Mouse (Mus musculus) lung, postnatal 14 days (tissue): ENCODE measurements around the gene Pias4.
"Not testable (repeated sequence)": the region's sequence is repeated elsewhere in the genome, so short reads cannot be mapped to it uniquely, and the experiment has no call there.

Experiments used
- DNase-seq: peaks from one replicate; pipeline ENCODE4 v3.0.0; 2021

Pias4 gene

GRCm38 (mm10) chr10:81190236-81190911, 22.7 kb upstream of the Pias4 start:
- no peak for DNase-seq

DNA sequence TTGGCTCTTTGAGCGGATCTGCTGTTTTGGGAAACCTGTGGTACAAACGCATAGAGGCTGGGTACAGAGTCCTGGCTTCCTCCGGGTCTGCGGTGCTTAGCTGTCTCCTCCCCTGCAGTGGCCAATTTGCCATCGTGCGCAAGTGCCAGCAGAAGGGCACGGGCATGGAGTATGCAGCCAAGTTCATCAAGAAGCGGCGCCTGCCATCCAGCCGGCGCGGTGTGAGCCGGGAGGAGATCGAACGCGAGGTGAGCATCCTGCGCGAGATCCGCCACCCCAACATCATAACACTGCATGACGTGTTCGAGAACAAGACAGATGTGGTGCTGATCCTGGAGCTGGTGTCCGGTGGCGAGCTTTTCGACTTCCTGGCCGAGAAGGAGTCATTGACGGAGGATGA, 22.1 kb upstream of the Pias4 start:
- DNase-seq, result no peak

DNA sequence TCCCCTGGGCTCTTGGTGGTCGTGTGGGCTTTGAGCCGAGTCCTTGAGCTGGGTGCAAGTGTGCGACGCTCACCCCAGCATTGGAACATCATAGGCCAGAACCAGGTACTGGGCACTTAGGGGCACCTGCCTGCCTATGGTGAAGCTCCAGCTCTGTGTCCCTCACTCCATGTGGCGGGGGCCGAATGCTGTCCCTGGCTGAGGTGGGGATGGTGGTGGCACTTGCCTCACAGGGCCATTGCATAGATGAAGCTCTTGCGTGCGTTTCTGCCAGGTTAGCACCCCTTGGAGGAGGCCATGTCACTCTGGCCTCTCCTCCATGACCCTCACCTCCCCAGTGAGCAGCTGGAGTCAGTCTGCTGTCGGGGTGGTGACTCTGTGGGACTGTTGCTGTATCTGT, 19.4 kb upstream of the Pias4 start:
- no peak for DNase-seq

GRCm38 (mm10) chr10:81184765-81185164, 17.0 kb upstream of the Pias4 start:
- DNase-seq, result no peak

DNA sequence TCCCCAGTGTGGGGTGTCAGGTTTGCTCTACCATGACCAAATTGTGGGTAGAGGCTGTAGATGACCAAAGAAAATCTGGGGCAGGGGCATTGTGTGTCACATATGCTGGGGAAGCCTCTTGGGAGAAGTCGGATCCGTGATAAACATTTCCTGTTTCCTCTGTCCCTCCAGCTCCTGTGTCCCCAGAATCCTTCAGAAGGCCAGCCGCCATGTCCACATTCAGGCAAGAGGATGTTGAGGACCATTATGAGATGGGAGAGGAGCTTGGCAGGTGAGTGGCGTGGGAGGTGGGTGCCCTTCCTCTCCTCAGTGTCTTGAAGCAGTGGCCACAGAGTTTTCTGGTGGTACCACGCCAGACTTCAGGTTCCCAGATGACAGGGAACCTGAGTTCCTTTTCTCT, 16.1 kb upstream of the Pias4 start, which contains the start of gene 4930442H23Rik:
Gene 4930442H23Rik, minus strand, starts transcription at position 45 of the 400 bp plus-strand sequence.
- DNase-seq, result no peak

DNA sequence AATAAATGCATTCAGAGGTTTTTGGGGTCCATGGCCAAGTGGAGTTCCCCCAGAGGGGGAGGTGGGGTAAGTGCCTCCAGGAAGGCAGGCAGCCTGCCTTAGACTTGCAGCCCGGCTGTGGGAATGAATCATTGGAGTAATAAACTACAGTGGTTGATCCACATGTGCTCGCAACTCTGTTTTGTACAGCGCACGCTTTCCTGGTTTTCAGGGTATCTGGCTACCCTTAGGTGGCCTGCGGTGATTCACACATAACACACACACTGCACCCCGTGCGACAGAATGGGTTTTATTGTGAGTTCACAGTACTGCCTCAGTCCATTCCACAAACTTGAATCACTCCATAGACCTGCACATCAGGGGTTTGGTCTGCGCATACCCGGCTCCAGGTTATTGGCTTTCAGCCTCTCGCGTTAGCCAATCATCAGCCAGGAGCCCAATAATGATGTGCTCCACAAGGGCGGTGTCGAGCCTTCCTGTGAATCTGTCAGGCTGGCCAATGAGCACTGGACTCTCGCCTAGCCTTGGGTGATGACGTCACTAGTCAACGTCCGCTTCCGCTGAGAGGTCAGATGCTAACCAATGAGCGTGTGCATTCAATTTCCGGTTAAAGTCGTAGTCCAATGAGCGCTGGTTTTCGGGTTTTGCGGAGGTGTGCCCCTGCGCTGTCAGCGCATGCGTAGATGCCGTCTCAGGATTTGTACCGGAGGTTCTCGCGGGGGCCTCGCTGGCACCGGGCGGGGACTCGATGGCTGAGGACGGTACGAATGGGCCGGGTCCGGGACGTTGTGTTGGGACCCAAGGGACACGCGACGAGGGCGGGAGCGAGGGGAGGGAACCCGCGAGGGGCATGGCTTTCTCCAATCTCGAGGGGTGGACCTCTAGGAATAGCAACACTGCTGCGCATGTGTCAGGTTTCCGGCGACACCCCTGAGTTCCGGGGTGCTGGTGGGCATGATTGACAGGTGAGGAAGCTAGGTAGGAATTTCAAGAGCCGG, 14.9 kb upstream of the Pias4 start, which contains the start of gene Dapk3:
Gene Dapk3, plus strand, starts transcription at position 670 of the 998 bp plus-strand sequence.
- peak; percentile 95 for DNase-seq

DNA sequence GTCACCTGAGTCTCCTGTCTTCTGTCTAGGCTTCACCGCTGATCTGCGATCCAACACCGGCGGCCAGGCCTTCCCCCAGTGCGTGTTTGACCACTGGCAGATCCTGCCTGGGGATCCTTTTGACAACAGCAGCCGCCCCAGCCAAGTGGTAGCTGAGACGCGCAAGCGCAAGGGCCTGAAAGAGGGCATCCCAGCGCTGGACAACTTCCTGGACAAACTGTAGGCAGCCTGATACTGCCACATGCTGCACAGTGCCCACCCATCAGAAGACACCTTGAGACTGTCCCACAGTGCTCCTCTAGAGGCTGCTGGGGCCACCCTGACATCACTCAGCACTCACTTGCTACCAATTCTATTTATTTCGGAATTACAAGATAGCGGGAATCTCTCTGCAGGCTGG, 14.1 kb upstream of the Pias4 start:
- DNase-seq, result not testable (repeated sequence)

- no peak for DNase-seq
These were observed 13.2 kb upstream of the Pias4 start for GRCm38 (mm10) chr10:81180946-81181345.

DNA sequence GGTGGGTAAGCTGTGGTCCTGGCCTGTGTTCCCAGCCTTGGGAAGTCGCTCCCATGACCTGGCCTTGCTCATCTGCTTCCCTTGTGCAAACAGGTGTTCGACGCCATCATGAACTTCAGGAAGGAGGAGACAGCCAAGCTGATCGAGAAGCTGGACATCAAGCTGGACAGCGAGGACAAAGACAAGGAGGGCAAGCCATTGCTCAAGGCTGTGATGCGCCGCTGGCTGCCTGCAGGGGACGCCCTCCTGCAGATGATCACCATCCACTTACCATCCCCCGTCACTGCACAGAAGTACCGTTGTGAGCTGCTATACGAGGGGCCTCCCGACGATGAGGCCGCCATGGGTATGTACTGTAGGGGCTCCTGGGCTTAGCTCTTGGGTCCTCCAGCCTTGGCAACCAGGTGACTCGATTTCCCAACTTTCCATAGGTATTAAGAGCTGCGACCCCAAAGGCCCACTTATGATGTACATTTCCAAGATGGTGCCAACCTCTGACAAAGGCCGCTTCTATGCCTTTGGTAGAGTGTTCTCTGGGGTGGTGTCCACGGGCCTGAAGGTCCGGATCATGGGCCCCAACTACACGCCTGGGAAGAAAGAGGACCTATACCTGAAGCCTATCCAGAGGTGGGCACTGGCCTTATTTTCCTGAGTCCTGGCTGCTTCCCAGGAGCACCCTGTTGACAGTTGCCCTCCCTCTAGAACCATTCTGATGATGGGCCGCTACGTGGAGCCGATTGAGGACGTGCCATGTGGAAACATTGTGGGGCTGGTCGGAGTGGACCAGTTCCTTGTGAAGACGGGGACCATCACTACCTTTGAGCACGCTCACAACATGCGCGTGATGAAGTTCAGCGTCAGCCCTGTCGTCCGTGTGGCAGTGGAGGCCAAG, 12.0 kb upstream of the Pias4 start:
- DNase-seq, result no peak

DNA sequence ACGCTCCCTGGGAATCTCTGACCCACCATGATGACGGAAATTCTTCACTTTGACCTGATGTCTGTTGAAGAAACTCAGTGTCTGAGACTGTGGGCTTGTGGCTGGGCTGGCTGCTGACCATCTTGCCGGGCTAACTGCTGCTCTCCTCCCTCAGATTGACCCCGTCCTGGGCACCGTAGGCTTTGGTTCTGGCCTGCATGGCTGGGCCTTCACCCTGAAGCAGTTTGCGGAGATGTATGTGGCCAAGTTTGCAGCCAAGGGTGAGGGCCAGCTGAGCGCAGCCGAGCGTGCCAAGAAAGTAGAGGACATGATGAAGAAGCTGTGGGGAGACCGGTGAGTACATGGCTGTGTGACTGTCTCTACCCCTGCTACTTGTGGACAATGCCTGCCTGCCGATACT, 11.2 kb upstream of the Pias4 start:
- DNase-seq, result no peak

- no peak for DNase-seq
These were observed 10.4 kb upstream of the Pias4 start for GRCm38 (mm10) chr10:81177958-81178712.

DNA sequence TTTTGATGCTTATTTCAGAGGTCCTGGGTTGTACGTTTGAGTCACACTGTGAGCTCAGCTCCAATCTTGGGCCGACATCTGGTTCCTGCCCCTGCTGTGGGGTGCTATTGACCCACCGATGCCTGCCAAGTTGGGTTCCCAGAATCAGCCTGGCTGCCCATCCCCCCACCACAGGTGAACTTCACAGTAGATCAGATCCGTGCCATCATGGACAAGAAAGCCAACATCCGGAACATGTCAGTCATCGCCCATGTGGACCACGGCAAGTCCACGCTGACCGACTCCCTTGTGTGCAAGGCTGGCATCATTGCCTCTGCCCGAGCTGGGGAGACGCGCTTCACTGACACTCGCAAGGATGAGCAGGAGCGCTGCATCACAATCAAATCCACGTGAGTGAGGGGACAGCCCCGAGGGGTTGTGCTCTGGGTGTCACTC, 9.8 kb upstream of the Pias4 start:
- DNase-seq, result no peak

DNA sequence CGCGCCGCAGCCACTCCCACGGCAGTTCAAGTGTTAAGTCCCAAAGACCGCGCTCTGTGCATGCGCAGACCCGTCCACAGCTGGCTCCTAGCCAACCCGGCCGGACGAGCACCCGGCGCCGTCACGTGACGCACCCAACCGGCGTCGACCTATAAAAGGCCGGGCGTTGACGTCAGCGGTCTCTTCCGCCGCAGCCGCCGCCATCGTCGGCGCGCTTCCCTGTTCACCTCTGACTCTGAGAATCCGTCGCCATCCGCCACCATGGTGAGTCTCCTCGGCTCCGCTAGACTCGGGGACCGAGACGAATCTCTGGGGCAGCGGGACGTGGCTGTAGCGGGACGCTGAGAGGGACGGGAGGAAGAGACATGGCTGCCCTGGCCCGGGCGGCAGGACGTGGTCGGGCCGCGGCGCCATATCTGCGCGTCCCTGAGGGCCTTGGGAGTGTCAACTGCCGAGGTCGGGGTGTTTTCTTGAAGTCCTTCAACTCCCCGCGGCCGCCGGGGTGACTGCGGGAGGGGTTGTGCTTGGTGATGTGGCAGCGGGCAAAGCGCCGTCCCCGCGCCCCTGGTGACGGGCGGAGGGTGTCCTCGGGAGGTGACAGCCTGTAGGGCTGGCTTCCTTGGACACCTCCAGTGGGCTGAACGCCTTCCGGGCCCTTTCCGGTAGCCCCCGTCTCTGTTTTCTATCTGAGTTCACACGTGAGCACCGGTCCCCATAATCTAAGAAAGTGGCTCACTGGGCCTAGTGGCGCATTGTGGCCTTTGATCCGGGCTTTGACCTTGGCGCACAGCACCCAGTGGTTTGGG, 8.9 kb upstream of the Pias4 start, which contains the start of gene Eef2:
Gene Eef2, plus strand, starts transcription at position 166 of the 806 bp plus-strand sequence.
- peak; percentile 100 for DNase-seq

DNA sequence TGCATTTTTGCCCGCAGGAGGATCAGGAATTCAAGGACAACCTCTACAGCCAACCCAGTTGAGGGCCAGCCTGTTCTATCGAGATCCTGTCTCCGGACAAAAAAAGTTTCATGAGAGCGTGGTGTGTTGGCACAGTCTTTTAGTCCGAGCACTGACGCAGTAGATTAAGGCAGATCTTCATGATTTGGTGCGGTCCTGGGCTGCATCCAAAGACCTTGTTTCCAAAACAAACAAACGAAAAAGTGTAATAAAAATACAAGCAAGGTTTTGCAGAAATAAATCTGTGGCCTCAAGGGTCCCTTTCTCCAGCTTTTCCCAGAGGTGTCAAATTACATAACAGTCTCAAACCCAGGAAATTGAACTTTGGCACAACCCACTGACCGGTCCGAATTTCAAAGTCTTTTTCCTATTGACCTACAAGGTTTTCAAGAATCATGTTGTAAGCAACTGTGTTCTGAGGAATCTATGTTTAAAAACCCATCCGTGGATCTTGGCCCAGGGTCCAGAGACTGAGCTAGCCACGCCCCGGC, 8.3 kb upstream of the Pias4 start:
- peak; percentile 48 for DNase-seq

DNA sequence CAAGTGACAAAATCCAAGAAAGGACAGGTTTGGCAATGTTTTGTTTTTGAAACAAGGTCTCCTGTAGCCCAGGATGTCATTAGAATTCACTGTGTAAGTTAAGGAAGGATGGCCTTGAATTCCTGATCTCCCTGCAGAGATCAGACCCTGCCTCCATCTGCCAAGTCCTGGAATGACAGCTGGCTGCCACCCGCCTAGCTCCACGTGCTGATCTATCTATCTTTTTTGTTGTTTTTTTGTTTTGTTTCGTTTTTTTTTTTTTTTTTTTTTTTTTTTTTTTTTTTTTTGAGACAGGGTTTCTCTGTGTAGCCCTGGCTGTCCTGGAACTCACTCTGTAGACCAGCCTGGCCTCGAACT, 7.6 kb upstream of the Pias4 start:
- not testable (repeated sequence) for DNase-seq

DNA sequence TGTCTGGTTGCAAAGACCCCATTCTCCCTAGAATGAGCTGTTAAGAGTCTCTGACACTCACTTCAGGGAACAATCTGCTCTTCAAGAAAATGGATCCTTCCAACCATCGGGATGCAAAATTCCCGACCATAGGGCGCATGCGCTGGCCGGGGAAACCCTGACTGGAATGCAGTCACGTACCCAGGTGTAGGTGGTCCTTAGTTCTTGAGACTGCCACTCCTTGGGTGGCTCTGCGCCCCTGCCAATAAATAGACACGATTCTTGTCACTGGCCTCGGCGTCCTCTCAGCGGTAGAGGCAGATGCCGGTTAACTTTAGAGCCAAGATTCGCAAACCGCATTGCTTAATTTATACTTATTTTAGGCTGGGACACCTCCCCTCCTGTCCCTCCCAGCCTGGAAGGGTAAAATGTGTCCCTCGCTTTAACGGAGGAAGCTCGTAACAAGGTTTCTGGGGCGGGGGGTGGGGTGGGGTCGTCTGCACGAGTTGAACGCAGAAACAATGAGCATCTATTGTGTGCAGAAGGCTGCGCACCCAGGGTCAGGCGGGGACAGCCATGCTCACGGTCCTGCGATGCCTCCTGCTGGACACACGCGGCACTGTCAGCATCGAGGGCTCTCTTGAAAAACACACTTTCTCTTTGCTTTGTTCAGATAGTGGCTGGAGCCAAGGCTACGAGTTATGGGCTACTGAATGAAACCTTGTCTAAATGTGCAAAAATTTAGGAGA, 7.1 kb upstream of the Pias4 start:
- DNase-seq, result peak; percentile 92

- peak; percentile 84 for DNase-seq
These were observed 5.4 kb upstream of the Pias4 start for GRCm38 (mm10) chr10:81173132-81173531.

DNA sequence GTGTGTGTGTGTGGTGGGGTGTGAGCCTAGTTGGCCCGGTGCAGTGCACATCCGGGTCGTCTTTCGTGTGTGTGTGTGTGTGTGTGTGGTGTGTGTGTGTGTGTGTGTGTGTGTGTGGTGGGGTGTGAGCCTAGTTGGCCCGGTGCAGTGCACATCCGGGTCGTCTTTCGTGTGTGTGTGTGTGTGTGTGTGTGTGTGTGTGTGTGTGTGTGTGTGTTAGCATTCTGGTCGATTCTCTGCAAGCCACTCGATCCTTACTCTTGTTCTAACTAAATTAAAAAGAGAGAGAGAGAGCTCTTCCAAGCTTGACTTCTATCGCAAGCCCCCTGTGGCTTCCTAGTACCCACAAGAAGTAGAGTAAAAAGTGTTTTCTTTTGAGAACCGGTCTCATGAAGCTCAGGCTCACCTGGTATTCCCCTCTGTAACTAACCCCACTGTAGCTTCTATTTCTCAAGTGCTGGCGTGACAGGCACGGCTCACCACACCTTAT, 1.7 kb upstream of the Pias4 start:
- DNase-seq, result not testable (repeated sequence)

- DNase-seq, result peak; percentile 88
These were observed 960 bp upstream of the Pias4 start for GRCm38 (mm10) chr10:81168521-81169244.
